Mouse (Mus musculus) cerebellum, postnatal 14 days (tissue): ENCODE results near the gene Cdk5r1.
A peak's percentile ranks its signal among the peaks of the same experiment; 100 is the strongest.
"Not testable (repeated sequence)": the region's sequence is repeated elsewhere in the genome, so short reads cannot be mapped to it uniquely, and the experiment has no call there.

ENCODE experiments used
- DNase-seq, 2 experiments: peaks; one replicate each; pipeline ENCODE4 v3.0.0; 2021; ENCODE audit warnings: mixed read lengths in 2 of 2

The Cdk5r1 gene

GRCm38 (mm10) chr11:80476222-80477189 lies at the start of gene Cdk5r1:
Gene Cdk5r1 (plus strand): TSS chr11:80477023.
- DNase-seq = peak; percentile 97 to 98

- DNase-seq = peak; percentile 98
Observed at GRCm38 (mm10) chr11:80428381-80429008, 48.3 kb upstream of the Cdk5r1 start, which contains the start of gene Psmd11. Gene Psmd11 (plus strand): TSS chr11:80428615.

GRCm38 (mm10) chr11:80429009-80429475 lies 47.8 kb upstream of the Cdk5r1 start:
- no peak for DNase-seq

GRCm38 (mm10) chr11:80429500-80430166 lies 47.2 kb upstream of the Cdk5r1 start:
- no peak for DNase-seq

DNA sequence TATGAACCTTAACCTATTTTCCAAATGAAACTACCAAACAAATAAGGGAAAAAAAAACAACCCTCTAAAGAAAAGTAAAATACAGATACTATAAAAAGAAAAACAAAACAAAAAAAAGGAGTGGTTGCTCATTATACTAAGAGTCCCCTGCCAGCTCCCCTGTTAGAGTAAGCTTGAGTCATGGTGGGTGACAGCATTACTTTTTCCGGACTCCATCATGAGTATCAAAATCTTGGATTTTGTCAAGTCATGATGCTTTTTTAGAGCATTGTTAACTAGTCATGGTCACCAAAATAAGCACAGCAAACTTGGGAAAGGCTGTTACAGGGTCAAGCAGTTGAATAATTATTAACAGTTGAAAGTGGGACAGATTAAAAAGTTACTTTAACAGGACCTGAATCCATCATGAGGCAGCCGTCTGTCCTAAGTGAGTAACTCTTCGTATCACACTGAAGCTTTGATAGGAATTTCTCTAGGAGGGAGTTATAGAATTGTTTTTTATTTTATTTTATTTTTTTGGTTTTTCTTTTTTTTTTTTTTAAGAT lies 46.4 kb upstream of the Cdk5r1 start:
- DNase-seq = no peak

DNA sequence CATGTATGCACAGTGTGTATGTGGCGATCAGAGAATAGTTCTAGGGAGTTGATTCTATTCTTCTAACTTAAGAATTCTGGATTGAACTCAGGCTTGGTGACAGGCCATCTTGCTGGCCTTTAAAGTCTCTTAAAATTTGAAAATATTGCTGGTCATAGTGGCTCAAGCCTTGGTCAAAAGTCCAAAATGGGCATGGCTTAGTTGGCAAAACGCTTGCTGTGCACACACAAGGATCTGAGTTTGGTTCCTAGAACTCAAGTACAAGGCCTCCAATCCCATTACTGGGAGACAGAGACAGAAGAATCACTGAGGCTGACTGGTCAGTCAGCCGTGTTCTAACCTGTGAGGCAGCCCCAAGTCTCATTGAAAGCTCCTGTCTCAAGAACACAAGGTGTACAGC lies 29.9 kb upstream of the Cdk5r1 start:
- DNase-seq = no peak

GRCm38 (mm10) chr11:80449859-80450258 lies 27.0 kb upstream of the Cdk5r1 start:
- peak in 1 of 2 experiments; percentile 9 for DNase-seq

DNA sequence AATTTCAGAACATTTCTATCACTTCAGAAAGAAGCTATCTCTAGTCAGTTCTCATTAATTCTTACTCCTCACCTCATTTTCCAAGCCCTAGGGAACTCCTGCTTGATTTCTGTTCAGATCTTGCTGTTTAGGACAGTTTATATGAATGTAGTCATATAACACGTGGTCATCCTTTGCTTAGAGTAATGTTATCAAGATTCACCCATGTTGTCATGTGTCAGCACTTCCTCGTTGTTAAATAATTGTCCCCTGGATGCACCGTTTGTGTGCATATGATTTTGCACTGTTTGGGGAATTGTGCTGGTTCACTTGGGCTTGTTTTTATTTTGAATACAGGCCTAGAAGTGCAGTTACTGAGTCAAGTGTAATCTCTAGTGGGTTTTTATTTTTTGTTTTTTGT lies 24.6 kb upstream of the Cdk5r1 start:
- DNase-seq = no peak

DNA sequence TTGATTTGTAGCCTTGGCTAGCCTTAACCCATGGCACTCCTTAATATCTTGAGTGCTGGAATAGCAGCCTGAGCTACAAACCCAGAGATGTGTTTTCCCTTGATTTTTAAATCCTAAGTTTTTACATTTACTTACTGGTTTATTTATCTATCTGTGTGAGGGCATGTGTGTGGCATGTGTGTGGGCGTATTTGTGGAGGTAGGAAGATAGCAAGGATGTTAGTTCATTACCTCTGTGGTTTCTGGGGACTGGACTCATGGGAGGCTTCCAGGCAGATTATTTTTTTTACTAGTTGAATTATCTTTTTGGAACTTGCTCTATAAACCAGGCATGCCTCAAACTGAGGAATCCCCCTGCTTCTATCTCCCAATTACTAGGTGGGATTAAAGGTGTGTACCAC lies 23.6 kb upstream of the Cdk5r1 start:
- DNase-seq = no peak

GRCm38 (mm10) chr11:80463605-80464130 lies 13.2 kb upstream of the Cdk5r1 start:
- not testable (repeated sequence) for DNase-seq

DNA sequence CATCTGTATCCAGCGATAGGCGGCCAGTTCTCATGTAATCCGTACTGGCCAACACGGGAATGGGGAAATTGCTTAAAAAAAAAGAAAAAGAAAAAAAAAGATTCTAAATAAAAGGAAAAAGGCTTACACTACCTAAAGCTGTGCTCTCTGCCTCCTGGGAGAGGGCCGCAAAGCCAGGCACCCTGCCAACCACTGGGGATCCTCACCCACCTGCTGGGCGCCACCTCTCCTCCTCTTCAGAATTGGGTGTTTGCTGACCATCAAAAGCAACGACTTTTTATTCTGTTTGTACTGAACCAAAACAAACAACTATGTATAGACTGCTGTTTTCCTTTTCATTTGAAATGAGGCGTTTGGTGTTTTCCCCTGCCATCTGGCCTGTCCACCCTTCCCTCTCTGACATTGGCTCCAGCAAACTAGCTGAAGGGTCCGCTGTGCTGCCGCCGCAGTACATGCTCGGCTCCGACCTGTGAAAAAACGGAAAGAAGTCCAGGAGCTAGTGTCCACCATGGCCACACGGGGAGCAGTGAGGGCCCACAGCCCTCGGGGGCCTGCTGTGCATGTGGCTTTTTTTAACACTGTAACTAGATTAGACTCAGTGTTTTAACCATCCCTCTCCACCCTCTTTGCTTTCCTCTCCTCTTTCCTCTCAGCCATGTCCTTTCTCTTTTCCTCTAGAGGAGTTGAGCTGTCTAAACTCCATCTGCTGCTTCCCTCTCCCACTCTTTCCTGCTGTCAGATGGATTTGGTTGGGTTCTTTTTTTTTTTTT lies 4.8 kb upstream of the Cdk5r1 start:
- peak; percentile 54 to 61 for DNase-seq

DNA sequence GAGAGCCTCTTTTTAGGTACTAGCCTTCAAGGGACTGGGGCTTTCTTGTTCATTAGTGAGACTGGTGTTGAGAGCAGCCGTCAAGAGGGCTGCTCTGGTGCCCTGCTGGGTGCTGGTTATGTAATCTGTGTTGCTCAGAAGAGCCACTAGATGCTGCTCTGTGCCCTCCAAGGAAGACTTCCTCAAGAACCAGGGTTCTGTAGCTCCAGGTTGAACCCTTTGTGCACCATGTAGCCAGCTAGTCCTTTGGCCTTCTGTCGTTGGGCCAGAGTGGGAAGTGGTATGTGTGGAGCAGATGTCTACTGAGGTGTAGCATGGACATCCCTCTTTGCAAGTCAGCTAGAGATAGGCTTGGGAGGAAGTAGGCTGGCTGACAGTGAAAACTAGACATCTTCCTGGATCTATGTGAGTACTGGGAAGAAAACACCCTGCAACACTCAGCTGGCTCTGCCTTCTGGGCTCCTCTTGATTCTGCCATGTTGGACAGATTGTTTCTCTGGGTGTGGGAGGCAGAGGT lies 2.6 kb upstream of the Cdk5r1 start:
- DNase-seq = peak; percentile 85 to 86

DNA sequence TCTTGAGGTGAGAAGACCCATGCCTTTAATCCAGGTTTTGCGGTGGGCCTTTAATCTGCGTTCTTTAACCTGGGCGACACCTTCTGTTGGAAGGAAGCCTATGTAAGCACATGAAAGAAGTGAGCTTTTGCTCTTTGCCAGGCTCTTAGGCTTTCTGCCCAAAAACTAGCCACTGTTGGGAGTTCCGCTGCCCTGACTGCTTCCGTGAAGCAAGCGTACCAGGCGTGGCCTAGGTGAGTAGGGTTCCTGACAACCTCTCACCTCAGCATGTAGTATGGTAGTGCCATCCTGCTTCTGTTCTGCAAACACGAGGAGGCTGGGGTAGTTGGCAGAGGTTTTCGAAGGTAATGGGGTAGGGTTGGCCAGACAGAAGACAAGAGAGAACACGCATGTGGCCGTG lies 2.0 kb upstream of the Cdk5r1 start:
- DNase-seq = peak in 1 of 2 experiments; percentile 26

DNA sequence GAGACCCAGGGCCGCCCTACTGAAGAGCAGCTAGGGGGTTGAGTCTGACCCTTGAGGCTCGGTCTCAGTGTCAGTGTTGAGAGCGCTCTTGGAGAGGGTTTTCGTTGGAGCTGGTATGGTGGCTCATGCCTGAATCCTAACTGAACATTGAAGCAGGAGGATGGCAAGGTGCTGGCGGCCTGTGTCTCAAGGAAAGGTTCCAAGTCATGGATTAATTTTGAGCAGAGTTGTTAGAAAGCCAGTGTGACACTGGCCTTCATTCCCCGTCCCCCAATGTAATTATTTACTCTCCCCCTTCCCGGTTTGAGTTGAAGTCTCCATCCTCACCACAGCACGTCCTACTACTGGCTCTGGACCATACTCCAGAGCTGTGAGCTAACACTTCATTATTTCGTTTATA lies 1.3 kb upstream of the Cdk5r1 start:
- peak in 1 of 2 experiments; percentile 15 for DNase-seq

- DNase-seq = peak; percentile 67 to 72
Observed at GRCm38 (mm10) chr11:80477341-80478199, 747 bp downstream of the Cdk5r1 start.

- peak in 1 of 2 experiments; percentile 55 for DNase-seq
Observed at GRCm38 (mm10) chr11:80478694-80479412, 2.0 kb downstream of the Cdk5r1 start.

GRCm38 (mm10) chr11:80479425-80479824 lies 2.6 kb downstream of the Cdk5r1 start:
- peak; percentile 65 to 68 for DNase-seq

- DNase-seq = peak; percentile 61 to 67
Observed at GRCm38 (mm10) chr11:80479906-80480866, 3.4 kb downstream of the Cdk5r1 start.
